Mouse (Mus musculus) midbrain, postnatal 0 days (tissue): ENCODE measurements around the gene Gm10065. TPM values are rescaled to one million over a fixed set of nuclear protein-coding genes. Genes with fewer than 3 reads are reported as not detected.

Experiments used
- ATAC-seq: fragments of 200-750 bp; cut with Nextera tagmentation; 2 replicates; pipeline ENCODE4 v1.8.0; 2017; ENCODE audit warnings: moderate number of reproducible peaks, mild to moderate bottlenecking, moderate TSS enrichment, moderate library complexity; ENCODE audit not compliant: low FRiP score
- DNase-seq: peaks from one replicate; pipeline ENCODE4 v3.0.0-alpha.2; 2015; ENCODE audit warnings: low spot score
- H3K27ac ChIP-seq: fragments of 300-500 bp; sonication (generic); 2 replicates; pipeline ENCODE4 v1.5.1; 2014; ENCODE audit warnings: low read depth, mild to moderate bottlenecking, low read length, mixed read lengths
- H3K27me3 ChIP-seq: fragments of 300-500 bp; sonication (generic); 2 replicates; pipeline ENCODE4 v1.6.1; 2014; ENCODE audit warnings: low read length, control low read depth, mixed read lengths; ENCODE audit not compliant: insufficient read depth
- H3K36me3 ChIP-seq: fragments of 300-500 bp; sonication (generic); 2 replicates; pipeline ENCODE4 v1.6.1; 2014; ENCODE audit warnings: low read length, control low read depth, mixed read lengths; ENCODE audit not compliant: insufficient read depth
- H3K4me1 ChIP-seq: fragments of 300-500 bp; sonication (generic); 2 replicates; pipeline ENCODE4 v1.6.1; 2014; ENCODE audit warnings: mild to moderate bottlenecking, control low read depth, antibody characterized with exemption, low read length, mixed read lengths; ENCODE audit not compliant: insufficient read depth
- H3K4me2 ChIP-seq: fragments of 300-500 bp; sonication (generic); 2 replicates; pipeline ENCODE4 v1.6.1; 2014; ENCODE audit warnings: low read depth, mild to moderate bottlenecking, low read length, mixed read lengths; ENCODE audit not compliant: poor library complexity, severe bottlenecking
- H3K4me3 ChIP-seq: fragments of 300-500 bp; sonication (generic); 2 replicates; pipeline ENCODE4 v1.5.1; 2014; ENCODE audit warnings: low read depth, mild to moderate bottlenecking, low read length, moderate library complexity
- H3K9ac ChIP-seq: fragments of 300-500 bp; sonication (generic); replicated peaks from 2 replicates; pipeline ENCODE4 v1.6.1; 2014; ENCODE audit warnings: mild to moderate bottlenecking, low read length, moderate library complexity, mixed read lengths; ENCODE audit not compliant: poor library complexity, severe bottlenecking
- H3K9me3 ChIP-seq: fragments of 300-500 bp; sonication (generic); 2 replicates; pipeline ENCODE4 v1.6.1; 2016; ENCODE audit warnings: low read length, control low read depth
- CTCF ChIP-seq: IDR thresholded peaks from 2 replicates; pipeline ENCODE4 v1.5.1; 2016; ENCODE audit warnings: antibody characterized with exemption, mild to moderate bottlenecking
- WGBS: fragments of 180-500 bp; shearing (Covaris S2); extraction: QIAGEN DNeasy Blood & Tissue Kit; methylation state at CpG from one replicate; pipeline ENCODE4 v1.1.7; 2014; 5-methylcytosine and 5-hydroxymethylcytosine counted together
- microRNA counts: library from miRNA; unstranded; fragments of <30 nt; microRNA quantifications from one replicate; lab custom pipeline; 2015
- microRNA-seq: library from miRNA; unstranded; fragments of <30 nt; microRNA quantifications from one replicate; pipeline ENCODE4, GENCODE M21; 2016; ENCODE audit warnings: borderline number of aligned reads
- polyA plus RNA-seq: library from polyadenylated mRNA; unstranded; fragments of >200 nt; fragmentation: Nextera tagmentation; extraction: Ambion mirVana; gene quantifications from 2 replicates; pipeline ENCODE4 v1.2.1, GENCODE M21; 2015
- total RNA-seq: library from RNA; depleted of rRNA; stranded (reverse); fragments of >200 nt; gene quantifications from 2 replicates; pipeline ENCODE4 v1.2.3, GENCODE M21; 2014; rRNA removed

Gene Gm10065
- total and polyA plus RNA-seq, 2 experiments from 2014 or later, result not detected

- ATAC-seq (peak; percentile 49), DNase-seq (no peak)
- no peak for TF ChIP-seq CTCF
- Histone ChIP-seq H3K9ac (peak overlapping the region; percentile 71; the same call in 1 of the 2 replicates), H3K4me3 (peak overlapping the region; percentile 59), H3K27ac (0 out of 2 replicates have a peak overlapping the region, but pooled peaks have one; percentile 77), H3K9me3 (no peaks in the 10 kb centered on the region), H3K4me2 (peak overlapping the region; percentile 83), H3K36me3 (peaks cover 22% of the 10 kb centered on the region), H3K27me3 (no peaks in the 10 kb centered on the region), H3K4me1 (no peaks in the 10 kb centered on the region)
- WGBS, result 15% methylated on average over 10 of the region's 10 CpGs
Measured at GRCm38 (mm10) chr13:21441207-21441572, 38.1 kb downstream of the Gm10065 start.

GRCm38 (mm10) chr13:21440503-21441206 is 38.6 kb downstream of the Gm10065 start, which contains the start of gene Pgbd1:
Pgbd1 (minus strand) TSS chr13:21441058.
- peak; percentile 94 for DNase-seq
- peak within 1 kb of the TSS; percentile 77 for H3K27ac ChIP-seq
- peak; percentile 96 for ATAC-seq
- under 1% methylated on average over 32 of the region's 32 CpGs for WGBS
- H3K9me3 ChIP-seq, result no peaks in the 10 kb centered on the region
- H3K4me3 ChIP-seq, result peak within 1 kb of the TSS; percentile 59
- H3K9ac ChIP-seq, result peak within 1 kb of the TSS; percentile 71
- H3K4me2 ChIP-seq, result peak within 1 kb of the TSS; percentile 83
- H3K27me3 ChIP-seq, result no peaks in the 10 kb centered on the region
- peaks cover 18% of the 10 kb centered on the region for H3K36me3 ChIP-seq
- H3K4me1 ChIP-seq, result no peaks in the 10 kb centered on the region
- peak; percentile 70 for TF ChIP-seq CTCF

GRCm38 (mm10) chr13:21435476-21435875 is 43.8 kb downstream of the Gm10065 start:
- TF ChIP-seq CTCF, result no peak
- ATAC-seq (no peak), DNase-seq (no peak)
- 91% methylated on average over 4 of the region's 4 CpGs for WGBS
- H3K4me1 ChIP-seq, result no peaks in the 10 kb centered on the region
- no peak overlapping the region for H3K9ac ChIP-seq
- no peak overlapping the region for H3K4me2 ChIP-seq
- H3K27me3 ChIP-seq, result no peaks in the 10 kb centered on the region
- H3K9me3 ChIP-seq, result no peaks in the 10 kb centered on the region
- no peak overlapping the region for H3K27ac ChIP-seq
- H3K4me3 ChIP-seq, result no peak overlapping the region
- no peaks in the 10 kb centered on the region for H3K36me3 ChIP-seq

MicroRNA genes within 50 kb of the gene (microRNA counts, 519-probe panel; counts per million panel counts)
- 528 counts per million, percentile 58 among the panel's probes with 10 or more counts for microRNA mmu-miR-1896 (lab: Ali Mortazavi, UCI)

Small RNA genes lying within 50 kb of the gene (microRNA-seq; reads per million reads assigned to microRNA genes)
- gene Mir1896, result not detected

Other genes starting within 250 kb of the Gm10065 start
- gene Gpx5, start 186.7 kb downstream of the Gm10065 start, total RNA-seq, result not detected in 2 replicates
- gene Gpx5, start 186.7 kb downstream of the Gm10065 start, polyA plus RNA-seq, result not detected in 2 replicates
- gene Gpx6, start 167.3 kb downstream of the Gm10065 start, total RNA-seq, result not detected in 2 replicates
- 0.26 and 0.58 TPM in 2 replicates for gene Gpx6, start 167.3 kb downstream of the Gm10065 start, polyA plus RNA-seq
- gene Olfr1367, start 132.5 kb downstream of the Gm10065 start, total RNA-seq, result not detected in 2 replicates
- gene Olfr1367, start 132.5 kb downstream of the Gm10065 start, polyA plus RNA-seq, result not detected in 2 replicates
- 5.0 and 6.4 TPM in 2 replicates for gene Zscan12, start 116.6 kb downstream of the Gm10065 start, total RNA-seq
- 7.2 and 7.8 TPM in 2 replicates for gene Zscan12, start 116.6 kb downstream of the Gm10065 start, polyA plus RNA-seq
- gene Zkscan3, start 76.7 kb downstream of the Gm10065 start, total RNA-seq, result 32.9 and 40.4 TPM in 2 replicates
- 37.9 and 40.4 TPM in 2 replicates for gene Zkscan3, start 76.7 kb downstream of the Gm10065 start, polyA plus RNA-seq
- gene Pgbd1, start 38.4 kb downstream of the Gm10065 start, total RNA-seq, result 2.8 and 3.3 TPM in 2 replicates
- gene Pgbd1, start 38.4 kb downstream of the Gm10065 start, polyA plus RNA-seq, result 1.9 TPM in 2 replicates
- gene Zscan26, start 25.7 kb downstream of the Gm10065 start, total RNA-seq, result 22.6 and 25.8 TPM in 2 replicates
- 19.4 and 20.1 TPM in 2 replicates for gene Zscan26, start 25.7 kb downstream of the Gm10065 start, polyA plus RNA-seq
- gene Nkapl, start 10.9 kb downstream of the Gm10065 start, total RNA-seq, result 0.19 and 0.60 TPM in 2 replicates
- gene Nkapl, start 10.9 kb downstream of the Gm10065 start, polyA plus RNA-seq, result 2.0 and 2.5 TPM in 2 replicates
- gene Zkscan4, start 534 bp downstream of the Gm10065 start, total RNA-seq, result 7.8 and 10.0 TPM in 2 replicates
- gene Zkscan4, start 534 bp downstream of the Gm10065 start, polyA plus RNA-seq, result 6.7 and 6.9 TPM in 2 replicates
- 0.22 and 0.28 TPM in 2 replicates for gene AK157302, start 15.8 kb upstream of the Gm10065 start, total RNA-seq
- gene AK157302, start 15.8 kb upstream of the Gm10065 start, polyA plus RNA-seq, result 0.49 and 0.74 TPM in 2 replicates
- gene Gm11273, start 22.0 kb upstream of the Gm10065 start, total RNA-seq, result 6.7 and 16.8 TPM in 2 replicates
- gene Gm11273, start 22.0 kb upstream of the Gm10065 start, polyA plus RNA-seq, result 6.4 and 10.6 TPM in 2 replicates
- gene Zkscan8, start 51.7 kb upstream of the Gm10065 start, total RNA-seq, result 6.9 and 10.6 TPM in 2 replicates
- 1.4 and 1.9 TPM in 2 replicates for gene Zkscan8, start 51.7 kb upstream of the Gm10065 start, polyA plus RNA-seq
- gene Olfr1366, start 63.4 kb upstream of the Gm10065 start, total RNA-seq, result not detected in 2 replicates
- 0.05 and 0.12 TPM in 2 replicates for gene Olfr1366, start 63.4 kb upstream of the Gm10065 start, polyA plus RNA-seq
- gene Olfr1535, start 80.5 kb upstream of the Gm10065 start, total RNA-seq, result not detected in 2 replicates
- gene Olfr1535, start 80.5 kb upstream of the Gm10065 start, polyA plus RNA-seq, result 0.07 and 0.10 TPM in 2 replicates
- gene Olfr1364, start 102.3 kb upstream of the Gm10065 start, total RNA-seq, result not detected in 2 replicates
- not detected in 2 replicates for gene Olfr1364, start 102.3 kb upstream of the Gm10065 start, polyA plus RNA-seq
- not detected in 2 replicates for gene Olfr1362, start 134.6 kb upstream of the Gm10065 start, total RNA-seq
- not detected in 2 replicates for gene Olfr1362, start 134.6 kb upstream of the Gm10065 start, polyA plus RNA-seq
- gene Olfr11, start 163.1 kb upstream of the Gm10065 start, total RNA-seq, result not detected in 2 replicates
- not detected in 2 replicates for gene Olfr11, start 163.1 kb upstream of the Gm10065 start, polyA plus RNA-seq
- gene Olfr1361, start 183.9 kb upstream of the Gm10065 start, total RNA-seq, result not detected in 2 replicates
- gene Olfr1361, start 183.9 kb upstream of the Gm10065 start, polyA plus RNA-seq, result not detected in 2 replicates
- not detected in 2 replicates for gene Olfr1360, start 198.0 kb upstream of the Gm10065 start, total RNA-seq
- gene Olfr1360, start 198.0 kb upstream of the Gm10065 start, polyA plus RNA-seq, result not detected in 2 replicates
- not detected in 2 replicates for gene Olfr1359, start 218.7 kb upstream of the Gm10065 start, total RNA-seq
- gene Olfr1359, start 218.7 kb upstream of the Gm10065 start, polyA plus RNA-seq, result not detected in 2 replicates
- gene Hist1h2bl, start 236.7 kb upstream of the Gm10065 start, total RNA-seq, result 87.0 and 175 TPM in 2 replicates
- not detected in 2 replicates for gene Hist1h2bl, start 236.7 kb upstream of the Gm10065 start, polyA plus RNA-seq
- gene Hist1h2ai, start 237.0 kb upstream of the Gm10065 start, total RNA-seq, result 253 and 398 TPM in 2 replicates
- gene Hist1h2ai, start 237.0 kb upstream of the Gm10065 start, polyA plus RNA-seq, result 3.2 and 3.5 TPM in 2 replicates
- gene Hist1h3h, start 238.2 kb upstream of the Gm10065 start, total RNA-seq, result 258 and 532 TPM in 2 replicates
- gene Hist1h3h, start 238.2 kb upstream of the Gm10065 start, polyA plus RNA-seq, result 2.0 TPM in 1 of 2 replicates, not detected in the other
- gene Hist1h2bm, start 242.6 kb upstream of the Gm10065 start, total RNA-seq, result 201 and 468 TPM in 2 replicates
- gene Hist1h2bm, start 242.6 kb upstream of the Gm10065 start, polyA plus RNA-seq, result 0.39 and 0.51 TPM in 2 replicates